Mouse (Mus musculus): ENCODE measurements around the gene Epdr1.
A peak's percentile ranks its signal among the peaks of the same experiment; 100 is the strongest.
"Not testable (repeated sequence)": the region's sequence is repeated elsewhere in the genome, so short reads cannot be mapped to it uniquely, and the experiment has no call there.

The Epdr1 gene

GRCm38 (mm10) chr13:19595141-19595540, 24.6 kb downstream of the Epdr1 start:
- Histone ChIP-seq H3K27me3 (ENCODE audit: insufficient read depth, low read length) (no peaks in the 10 kb centered on the region), H3K36me3 (ENCODE audit: insufficient read depth, low read length) (0 out of 2 replicates have a peak, but pooled peaks cover 3% of the 10 kb centered on the region), H3K9me3 (ENCODE audit: low read length) (no peaks in the 10 kb centered on the region), H3K4me1 (replicated peaks; ENCODE audit: low read depth, low read length) (peaks cover 26% of the 10 kb centered on the region), H3K4me3 (replicated peaks; ENCODE audit: low read length) (no peak overlapping the region)
- TF ChIP-seq CTCF (conservative IDR thresholded peaks at IDR 0.05; ENCODE audit: low read length) (no peak), POU5F1 (IDR thresholded peaks at IDR 0.05; ENCODE audit: borderline replicate concordance, low read length) (no peak), NANOG (IDR thresholded peaks at IDR 0.05; ENCODE audit: borderline replicate concordance, low read length) (no peak)

DNA sequence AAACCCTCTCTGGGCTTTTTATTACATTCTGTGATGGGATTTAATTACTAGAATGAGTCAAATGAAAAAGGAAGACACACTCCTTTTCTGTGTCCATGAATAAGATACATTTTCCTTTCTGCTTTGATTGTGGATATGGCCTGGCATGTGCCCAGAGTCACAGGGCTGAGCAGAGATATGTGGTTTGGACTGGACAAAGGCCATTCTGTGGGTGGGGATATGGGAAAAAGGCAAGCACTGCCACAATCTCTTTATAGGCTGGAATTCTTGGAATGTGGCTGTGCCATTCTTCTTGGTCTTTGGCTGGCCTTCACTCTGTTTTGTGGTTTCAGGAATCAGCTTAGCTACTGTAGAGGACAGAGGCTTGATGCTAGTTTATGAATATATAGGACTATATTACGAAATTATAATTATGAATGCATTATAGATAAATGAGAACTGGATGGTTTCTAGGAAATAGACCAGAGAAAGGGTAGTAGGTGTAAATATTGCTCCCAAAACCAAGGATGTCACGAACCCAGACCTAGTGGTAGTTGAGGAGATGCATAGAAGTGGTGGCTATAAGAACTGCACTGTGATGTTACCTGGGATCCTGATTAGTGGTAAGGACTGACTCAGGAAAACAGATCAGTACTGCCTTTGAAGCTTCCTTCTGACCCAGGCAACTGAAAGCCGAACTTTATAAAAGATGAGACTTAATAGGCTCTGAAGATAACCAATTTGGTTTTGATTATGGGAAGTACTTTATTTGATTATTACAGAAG, 28.5 kb downstream of the Epdr1 start:
- TF ChIP-seq CTCF (conservative IDR thresholded peaks at IDR 0.05; ENCODE audit: low read length) (no peak), POU5F1 (IDR thresholded peaks at IDR 0.05; ENCODE audit: borderline replicate concordance, low read length) (no peak), NANOG (IDR thresholded peaks at IDR 0.05; ENCODE audit: borderline replicate concordance, low read length) (no peak)
- H3K36me3 ChIP-seq (ENCODE audit: insufficient read depth, low read length), result 0 out of 2 replicates have a peak, but pooled peaks cover 3% of the 10 kb centered on the region
- no peak overlapping the region for H3K4me3 ChIP-seq (replicated peaks; ENCODE audit: low read length)

DNA sequence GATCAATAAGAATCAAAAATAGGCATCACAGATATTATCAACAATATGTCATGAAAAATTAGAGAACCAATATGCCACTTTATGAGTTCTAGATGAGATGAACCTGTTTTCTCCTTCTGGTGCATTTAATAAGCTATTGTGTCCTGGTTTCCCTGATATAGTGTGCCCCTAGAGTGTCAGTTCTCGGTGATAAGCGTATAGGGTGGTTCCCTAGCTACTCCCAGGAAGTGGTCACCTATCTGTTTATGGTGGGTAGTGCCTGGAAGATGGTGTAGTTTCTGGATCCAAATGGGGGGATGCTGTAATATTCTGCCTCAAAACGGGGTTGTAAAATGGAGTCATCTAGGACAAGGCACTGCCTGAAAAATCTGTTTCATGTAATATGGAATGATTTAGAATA, 43.8 kb downstream of the Epdr1 start:
- Histone ChIP-seq H3K36me3 (ENCODE audit: insufficient read depth, low read length) (no peaks in the 10 kb centered on the region), H3K27me3 (ENCODE audit: insufficient read depth, low read length) (no peaks in the 10 kb centered on the region), H3K4me1 (replicated peaks; ENCODE audit: low read depth, low read length) (peaks cover 24% of the 10 kb centered on the region), H3K9me3 (ENCODE audit: low read length) (no peaks in the 10 kb centered on the region), H3K4me3 (replicated peaks; ENCODE audit: low read length) (no peak overlapping the region)
- TF ChIP-seq POU5F1 (IDR thresholded peaks at IDR 0.05; ENCODE audit: borderline replicate concordance, low read length) (no peak), NANOG (IDR thresholded peaks at IDR 0.05; ENCODE audit: borderline replicate concordance, low read length) (no peak), CTCF (conservative IDR thresholded peaks at IDR 0.05; ENCODE audit: low read length) (no peak)

More for the DNA sequence above, 28.5 kb downstream of the Epdr1 start:
- H3K9me3 ChIP-seq (ENCODE audit: low read length), result no peaks in the 10 kb centered on the region
- 0 out of 2 replicates have a peak, but pooled peaks cover 3% of the 10 kb centered on the region for H3K4me1 ChIP-seq (replicated peaks; ENCODE audit: low read depth, low read length)
- H3K27me3 ChIP-seq (ENCODE audit: insufficient read depth, low read length), result no peaks in the 10 kb centered on the region

DNA sequence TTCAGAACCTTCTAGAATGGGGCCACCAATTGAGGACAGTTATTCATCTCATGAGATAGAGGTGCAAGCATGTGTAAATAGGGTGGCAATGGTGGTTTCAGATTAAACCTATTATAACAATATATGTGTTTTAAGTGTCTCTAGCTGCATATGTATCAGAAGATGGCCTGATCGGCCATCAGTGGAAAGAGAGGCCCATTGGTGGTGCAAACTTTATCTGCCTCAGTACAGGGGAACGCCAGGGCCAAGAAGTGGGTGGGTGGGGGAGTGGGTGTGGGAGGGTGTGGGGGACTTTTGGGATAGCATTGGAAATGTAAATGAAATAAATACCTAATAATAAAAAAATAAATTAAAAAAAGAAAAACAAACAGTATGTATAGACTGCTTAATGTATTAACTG, 45.0 kb downstream of the Epdr1 start:
- H3K36me3 ChIP-seq (ENCODE audit: insufficient read depth, low read length); H3K4me3 ChIP-seq (replicated peaks; ENCODE audit: low read length); H3K27me3 ChIP-seq (ENCODE audit: insufficient read depth, low read length); H3K9me3 ChIP-seq (ENCODE audit: low read length): not testable (repeated sequence)
- H3K4me1 ChIP-seq (replicated peaks; ENCODE audit: low read depth, low read length), result peaks cover 27% of the 10 kb centered on the region

DNA sequence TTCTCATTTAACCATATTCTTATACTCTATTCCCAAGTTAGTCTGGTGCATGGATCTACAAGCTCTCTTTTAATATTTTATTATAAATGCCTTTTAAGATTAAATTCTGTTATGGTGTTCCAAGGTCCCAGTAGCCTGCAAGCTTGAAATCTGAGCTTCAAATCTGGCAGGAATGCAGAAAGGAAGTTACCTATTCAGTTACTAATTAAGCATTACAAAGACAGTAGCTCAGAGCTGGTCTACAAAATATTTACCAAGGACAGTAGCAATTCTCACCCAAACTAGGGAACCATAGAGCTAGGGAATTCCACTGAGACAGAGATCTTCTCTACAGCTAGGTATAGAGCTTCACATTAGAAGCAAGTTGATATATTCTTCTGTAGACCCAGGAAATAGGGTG, 49.6 kb downstream of the Epdr1 start:
- H3K36me3 ChIP-seq (ENCODE audit: insufficient read depth, low read length); H3K9me3 ChIP-seq (ENCODE audit: low read length); H3K4me3 ChIP-seq (replicated peaks; ENCODE audit: low read length); H3K27me3 ChIP-seq (ENCODE audit: insufficient read depth, low read length): not testable (repeated sequence)
- TF ChIP-seq NANOG (IDR thresholded peaks at IDR 0.05; ENCODE audit: borderline replicate concordance, low read length), result peak; percentile 61; the same call in 1 of the 2 replicates
- H3K4me1 ChIP-seq (replicated peaks; ENCODE audit: low read depth, low read length), result peaks cover 48% of the 10 kb centered on the region

GRCm38 (mm10) chr13:19562510-19562909, 57.2 kb downstream of the Epdr1 start:
- TF ChIP-seq NANOG (IDR thresholded peaks at IDR 0.05; ENCODE audit: borderline replicate concordance, low read length), result no peak
- TF ChIP-seq CTCF (conservative IDR thresholded peaks at IDR 0.05; ENCODE audit: low read length), result no peak
- no peak for TF ChIP-seq POU5F1 (IDR thresholded peaks at IDR 0.05; ENCODE audit: borderline replicate concordance, low read length)
- H3K36me3 ChIP-seq (ENCODE audit: insufficient read depth, low read length), result no peaks in the 10 kb centered on the region
- no peaks in the 10 kb centered on the region for H3K27me3 ChIP-seq (ENCODE audit: insufficient read depth, low read length)
- H3K4me3 ChIP-seq (replicated peaks; ENCODE audit: low read length), result no peak overlapping the region
- H3K4me1 ChIP-seq (replicated peaks; ENCODE audit: low read depth, low read length), result peaks cover 10% of the 10 kb centered on the region; the same call in 1 of the 2 replicates
- H3K9me3 ChIP-seq (ENCODE audit: low read length), result no peaks in the 10 kb centered on the region

DNA sequence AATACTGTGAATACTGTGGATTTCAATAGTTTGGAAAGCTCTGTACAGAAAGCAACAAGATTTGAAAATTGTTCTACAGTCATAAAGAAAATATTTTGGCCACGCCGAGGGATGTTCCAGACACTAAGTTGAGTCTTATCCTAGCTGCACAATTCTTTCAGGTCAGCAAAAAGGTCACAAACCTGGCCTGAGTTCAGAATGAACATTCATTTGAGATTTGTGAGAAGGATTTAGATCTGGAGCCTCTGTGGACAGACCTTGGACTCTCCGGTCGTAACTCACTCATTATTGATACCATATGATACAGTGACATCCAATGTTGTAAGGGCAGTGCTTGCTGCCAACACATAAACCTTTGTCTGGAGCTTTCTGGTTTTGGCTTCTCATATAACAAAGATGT, 64.3 kb downstream of the Epdr1 start:
- no peaks in the 10 kb centered on the region for H3K9me3 ChIP-seq (ENCODE audit: low read length)
- no peaks in the 10 kb centered on the region for H3K4me1 ChIP-seq (replicated peaks; ENCODE audit: low read depth, low read length)
- peaks cover 6% of the 10 kb centered on the region; the same call in 1 of the 2 replicates for H3K27me3 ChIP-seq (ENCODE audit: insufficient read depth, low read length)
- TF ChIP-seq POU5F1 (IDR thresholded peaks at IDR 0.05; ENCODE audit: borderline replicate concordance, low read length) (no peak), CTCF (conservative IDR thresholded peaks at IDR 0.05; ENCODE audit: low read length) (no peak), NANOG (IDR thresholded peaks at IDR 0.05; ENCODE audit: borderline replicate concordance, low read length) (no peak)
- no peak overlapping the region for H3K4me3 ChIP-seq (replicated peaks; ENCODE audit: low read length)
- no peaks in the 10 kb centered on the region for H3K36me3 ChIP-seq (ENCODE audit: insufficient read depth, low read length)
